Comparison of ENCODE assay signal across 16 mouse cellular contexts in genomic region chr17:15370401-15370800, GRCm38 (mm10). TPM values are rescaled to one million over a fixed set of nuclear protein-coding genes. Genes with fewer than 3 reads are reported as not detected.
DNase-seq lines count a peak whose midpoint lies in the region; ATAC-seq and TF ChIP-seq lines count a peak whose summit lies in the region.
"Had no signal": no experiment of that assay in that cellular context is flagged by ENCODE, and none has a peak within 500 bp of the region (broad histone marks: within the 10 kb centered on the region; RNA-seq: fewer than 3 reads in every experiment).

No protein-coding gene starts in this region.

- no peak overlapping the region for H3K9ac ChIP-seq in intestine, embryonic 15.5 days
- no peak overlapping the region for H3K9ac ChIP-seq in intestine, postnatal 0 days (ENCODE audit: low read depth, low read length)
- 0 out of 2 replicates have a peak overlapping the region, but pooled peaks have one; percentile 1 for H3K9ac ChIP-seq in midbrain, embryonic 12.5 days (replicated peaks)
- H3K9ac ChIP-seq in midbrain, postnatal 0 days (replicated peaks; ENCODE audit: low read length, poor library complexity, severe bottlenecking), result no peak overlapping the region
- H3K9ac ChIP-seq in midbrain, embryonic 14.5 days (replicated peaks; ENCODE audit: low read length), result no peak overlapping the region
- H3K9ac ChIP-seq: limb, embryonic 13.5 days had no signal

- H3K4me3 ChIP-seq in intestine, embryonic 15.5 days (replicated peaks), result no peak overlapping the region
- no peak overlapping the region for H3K4me3 ChIP-seq in intestine, postnatal 0 days (ENCODE audit: low read depth, low read length)
- peak overlapping the region; percentile 21 for H3K4me3 ChIP-seq in midbrain, embryonic 12.5 days
- no peak overlapping the region for H3K4me3 ChIP-seq in midbrain, postnatal 0 days (ENCODE audit: low read depth, low read length)
- 0 out of 2 replicates have a peak overlapping the region, but pooled peaks have one; percentile 2 for H3K4me3 ChIP-seq in midbrain, embryonic 14.5 days (replicated peaks; ENCODE audit: low read depth, low read length)
- H3K4me3 ChIP-seq in cerebellum, adult 2 months (replicated peaks; ENCODE audit: insufficient read depth, low read depth, low read length), result no peak overlapping the region
- H3K4me3 ChIP-seq: limb, embryonic 13.5 days had no signal

- no peak overlapping the region for H3K27ac ChIP-seq in intestine, embryonic 15.5 days
- no peak overlapping the region for H3K27ac ChIP-seq in intestine, postnatal 0 days (ENCODE audit: low read depth, low read length)
- no peak overlapping the region for H3K27ac ChIP-seq in midbrain, embryonic 12.5 days (replicated peaks)
- H3K27ac ChIP-seq in midbrain, postnatal 0 days (ENCODE audit: low read depth, low read length), result no peak overlapping the region
- H3K27ac ChIP-seq in midbrain, embryonic 14.5 days (replicated peaks; ENCODE audit: low read depth, low read length), result no peak overlapping the region
- H3K27ac ChIP-seq in cerebellum, adult 2 months (ENCODE audit: insufficient read depth, low read length), result no peak overlapping the region
- H3K27ac ChIP-seq: limb, embryonic 13.5 days had no signal

- no peak for TF ChIP-seq POLR2A in cerebellum, adult 2 months (IDR thresholded peaks at IDR 0.05; ENCODE audit: borderline replicate concordance, insufficient read depth, low read length)

- H3K27me3 ChIP-seq in intestine, embryonic 15.5 days (replicated peaks), result peaks cover 5% of the 10 kb centered on the region; the same call in 1 of the 2 replicates
- no peaks in the 10 kb centered on the region for H3K27me3 ChIP-seq in intestine, postnatal 0 days (replicated peaks; ENCODE audit: control insufficient read depth, insufficient read depth, low read length)
- H3K27me3 ChIP-seq in midbrain, embryonic 12.5 days, result peaks cover 23% of the 10 kb centered on the region
- H3K27me3 ChIP-seq in midbrain, postnatal 0 days (ENCODE audit: insufficient read depth, low read length), result no peaks in the 10 kb centered on the region
- no peaks in the 10 kb centered on the region for H3K27me3 ChIP-seq in midbrain, embryonic 14.5 days (ENCODE audit: control insufficient read depth, insufficient read depth, low read length)
- H3K27me3 ChIP-seq in cerebellum, adult 2 months (ENCODE audit: control insufficient read depth, insufficient read depth, low read length), result no peaks in the 10 kb centered on the region

- H3K36me3 ChIP-seq in intestine, embryonic 15.5 days, result 0 out of 2 replicates have a peak, but pooled peaks cover 9% of the 10 kb centered on the region
- H3K36me3 ChIP-seq in intestine, postnatal 0 days (ENCODE audit: control insufficient read depth, insufficient read depth), result peaks cover 49% of the 10 kb centered on the region
- peaks cover 57% of the 10 kb centered on the region for H3K36me3 ChIP-seq in midbrain, embryonic 12.5 days
- peaks cover 38% of the 10 kb centered on the region for H3K36me3 ChIP-seq in midbrain, postnatal 0 days (ENCODE audit: insufficient read depth, low read length)
- H3K36me3 ChIP-seq in midbrain, embryonic 14.5 days (ENCODE audit: control insufficient read depth, insufficient read depth, low read length), result peaks cover 76% of the 10 kb centered on the region
- H3K36me3 ChIP-seq: G1E had no signal

- H3K9me3 ChIP-seq in intestine, embryonic 15.5 days, result no peaks in the 10 kb centered on the region
- H3K9me3 ChIP-seq in intestine, postnatal 0 days (ENCODE audit: control insufficient read depth), result no peaks in the 10 kb centered on the region
- H3K9me3 ChIP-seq in midbrain, embryonic 12.5 days, result no peaks in the 10 kb centered on the region
- no peaks in the 10 kb centered on the region for H3K9me3 ChIP-seq in midbrain, postnatal 0 days (ENCODE audit: low read length)
- no peaks in the 10 kb centered on the region for H3K9me3 ChIP-seq in midbrain, embryonic 14.5 days (ENCODE audit: control insufficient read depth, low read length)
- H3K9me3 ChIP-seq: G1E; limb, embryonic 13.5 days had no signal

- ATAC-seq in intestine, embryonic 15.5 days, result no peak
- no peak for ATAC-seq in intestine, postnatal 0 days
- ATAC-seq in midbrain, embryonic 12.5 days (ENCODE audit: low FRiP score, low read depth), result no peak
- no peak for ATAC-seq in midbrain, postnatal 0 days (ENCODE audit: low FRiP score)
- ATAC-seq in hematopoietic stem cell, adult 5-6 weeks (replicated peaks in 1 of 2; ENCODE audit: insufficient read depth in 1 of 2, low FRiP score in 2 of 2, low TSS enrichment in 1 of 2, low read depth in 1 of 2, poor library complexity in 2 of 2, severe bottlenecking in 2 of 2), result peak; percentile 4 to 38; a peak in 1 of 4 replicates
- no peak for ATAC-seq in midbrain, embryonic 14.5 days (ENCODE audit: low FRiP score, low TSS enrichment)
- ATAC-seq: CD4-positive, CD25-positive, alpha-beta regulatory T cell, adult 4 months; intestine, embryonic 16.5 days had no signal

- H3K4me2 ChIP-seq in intestine, embryonic 15.5 days (replicated peaks), result peak overlapping the region; percentile 9; the same call in 1 of the 2 replicates
- H3K4me2 ChIP-seq in intestine, postnatal 0 days (replicated peaks; ENCODE audit: low read depth), result no peak overlapping the region; the same call in 1 of the 2 replicates
- H3K4me2 ChIP-seq in midbrain, embryonic 12.5 days (replicated peaks), result peak overlapping the region; percentile 83
- no peak overlapping the region for H3K4me2 ChIP-seq in midbrain, postnatal 0 days (ENCODE audit: low read depth, low read length, poor library complexity, severe bottlenecking)
- peak overlapping the region; percentile 96 for H3K4me2 ChIP-seq in midbrain, embryonic 14.5 days (ENCODE audit: low read length)
- H3K4me2 ChIP-seq: heart, embryonic 11.5 days; limb, embryonic 13.5 days had no signal

- TF ChIP-seq CTCF in intestine, postnatal 0 days (IDR thresholded peaks at IDR 0.05; ENCODE audit: low read depth), result no peak
- no peak for TF ChIP-seq CTCF in midbrain, postnatal 0 days (IDR thresholded peaks at IDR 0.05)
- TF ChIP-seq CTCF in cerebellum, adult 2 months (IDR thresholded peaks at IDR 0.05; ENCODE audit: borderline replicate concordance, insufficient read depth, low read depth, low read length), result no peak

- WGBS in intestine, embryonic 15.5 days, result 90% methylated on average over 14 of the region's 14 CpGs
- 89% methylated on average over 14 of the region's 14 CpGs for WGBS in intestine, postnatal 0 days
- 95% methylated on average over 14 of the region's 14 CpGs for WGBS in midbrain, embryonic 12.5 days
- 93% methylated on average over 14 of the region's 14 CpGs for WGBS in midbrain, postnatal 0 days
- 95% methylated on average over 14 of the region's 14 CpGs for WGBS in midbrain, embryonic 14.5 days
- 91% methylated on average over 14 of the region's 14 CpGs for WGBS in cerebellum, adult 2 months

- no peak for DNase-seq in midbrain, postnatal 0 days (ENCODE audit: low spot score)
- no peak for DNase-seq in midbrain, embryonic 14.5 days
- no peak for DNase-seq in cerebellum, adult 2 months
- no peak for DNase-seq in adrenal gland, postnatal 25 days
- DNase-seq: cerebellum, postnatal 10 days; gastrocnemius, postnatal 14 days; lung, adult 18-20 months had no signal

- peaks cover 29% of the 10 kb centered on the region for H3K4me1 ChIP-seq in intestine, embryonic 15.5 days (replicated peaks)
- H3K4me1 ChIP-seq in intestine, postnatal 0 days (replicated peaks; ENCODE audit: control insufficient read depth, insufficient read depth, low read length), result peaks cover 14% of the 10 kb centered on the region; the same call in 1 of the 2 replicates
- H3K4me1 ChIP-seq in midbrain, embryonic 12.5 days, result peaks cover 65% of the 10 kb centered on the region
- peaks cover 19% of the 10 kb centered on the region for H3K4me1 ChIP-seq in midbrain, postnatal 0 days (ENCODE audit: insufficient read depth, low read length)
- H3K4me1 ChIP-seq in midbrain, embryonic 14.5 days (ENCODE audit: control insufficient read depth, insufficient read depth, low read length), result peaks cover 38% of the 10 kb centered on the region
- no peaks in the 10 kb centered on the region for H3K4me1 ChIP-seq in cerebellum, adult 2 months (ENCODE audit: control insufficient read depth, insufficient read depth, low read length)

RNA-seq across cellular contexts. Expression of gene Dll1, which starts 6.3 kb away (rescaled TPM):
- polyA plus RNA-seq in intestine, embryonic 15.5 days (2015; fragmentation: Nextera tagmentation; extraction: Ambion mirVana), result 20.7 and 23.3 TPM in 2 replicates
- polyA plus RNA-seq in intestine, postnatal 0 days (2015; fragmentation: Nextera tagmentation; extraction: Ambion mirVana), result 18.5 and 20.0 TPM in 2 replicates
- polyA plus RNA-seq in midbrain, embryonic 12.5 days (2016; fragmentation: Nextera tagmentation; extraction: Ambion mirVana), result 83.5 and 84.4 TPM in 2 replicates
- total RNA-seq in midbrain, postnatal 0 days (2014; rRNA removed), result 20.9 and 42.7 TPM in 2 replicates
- polyA plus RNA-seq in midbrain, postnatal 0 days (2015; fragmentation: Nextera tagmentation; extraction: Ambion mirVana), result 10.2 and 11.6 TPM in 2 replicates
- total RNA-seq in hematopoietic stem cell, adult 5-6 weeks (2017), result 1.1 and 2.2 TPM in 2 replicates
- polyA plus RNA-seq in midbrain, embryonic 14.5 days (2014; fragmentation: Nextera tagmentation; extraction: Ambion mirVana), result 23.5 and 24.4 TPM in 2 replicates
- 5.2 and 6.2 TPM in 2 replicates for polyA plus RNA-seq in cerebellum, adult 2 months (2012; rRNA removed)
- total RNA-seq in adrenal gland, postnatal 25 days (2021), result 5.9 and 6.7 TPM in 2 replicates
- total RNA-seq: G1E had no signal
- polyA plus RNA-seq: G1E had no signal

RNA-seq across cellular contexts. Expression of gene Fam120b, which starts 25.6 kb away (rescaled TPM):
- 26.9 and 27.7 TPM in 2 replicates for polyA plus RNA-seq in intestine, embryonic 15.5 days (2015; fragmentation: Nextera tagmentation; extraction: Ambion mirVana)
- 11.5 and 13.6 TPM in 2 replicates for polyA plus RNA-seq in intestine, postnatal 0 days (2015; fragmentation: Nextera tagmentation; extraction: Ambion mirVana)
- 40.4 and 44.3 TPM in 2 replicates for polyA plus RNA-seq in midbrain, embryonic 12.5 days (2016; fragmentation: Nextera tagmentation; extraction: Ambion mirVana)
- 40.6 TPM in 2 replicates for total RNA-seq in midbrain, postnatal 0 days (2014; rRNA removed)
- polyA plus RNA-seq in midbrain, postnatal 0 days (2015; fragmentation: Nextera tagmentation; extraction: Ambion mirVana), result 35.8 and 37.0 TPM in 2 replicates
- total RNA-seq in hematopoietic stem cell, adult 5-6 weeks (2017), result 20.7 and 25.1 TPM in 2 replicates
- 36.9 and 49.1 TPM in 2 replicates for polyA plus RNA-seq in midbrain, embryonic 14.5 days (2014; fragmentation: Nextera tagmentation; extraction: Ambion mirVana)
- 33.8 TPM in 2 replicates for polyA plus RNA-seq in cerebellum, adult 2 months (2012; rRNA removed)
- 20.6 and 27.4 TPM in 2 replicates for total RNA-seq in adrenal gland, postnatal 25 days (2021)

Comparison
In these comparisons a context has a peak if more than half of its experiments do, and no peak if none do; other contexts are left out.
1. H3K4me2 ChIP-seq: peak in intestine, embryonic 15.5 days (single experiment), midbrain, embryonic 12.5 days (single experiment) and midbrain, embryonic 14.5 days (single experiment); none in intestine, postnatal 0 days (single experiment) and midbrain, postnatal 0 days (single experiment).
2. H3K4me3 ChIP-seq: peak in midbrain, embryonic 12.5 days (single experiment) and midbrain, embryonic 14.5 days (single experiment); none in intestine, embryonic 15.5 days (single experiment), intestine, postnatal 0 days (single experiment), midbrain, postnatal 0 days (single experiment) and cerebellum, adult 2 months (single experiment).
3. ATAC-seq: peak in hematopoietic stem cell, adult 5-6 weeks (2 of 2); none in intestine, embryonic 15.5 days (single experiment), intestine, postnatal 0 days (single experiment), midbrain, embryonic 12.5 days (single experiment), midbrain, postnatal 0 days (single experiment) and midbrain, embryonic 14.5 days (single experiment).